Mouse (Mus musculus) testis, adult 2 months (tissue): ENCODE measurements around the gene Camta1.

Experiments used
- CTCF ChIP-seq: fragments of 200-500 bp; IDR thresholded peaks from 2 replicates; pipeline ENCODE4 v1.5.1; 2012; ENCODE audit warnings: low read depth, mild to moderate bottlenecking, inconsistent platforms, low read length, moderate library complexity; ENCODE audit not compliant: control insufficient read depth, insufficient read depth, insufficient replicate concordance
- POLR2A ChIP-seq: fragments of 200-500 bp; IDR thresholded peaks from 2 replicates; pipeline ENCODE4 v1.6.1; 2012; ENCODE audit warnings: low read depth, mild to moderate bottlenecking, inconsistent platforms, low read length, moderate library complexity; ENCODE audit not compliant: control insufficient read depth

DNA sequence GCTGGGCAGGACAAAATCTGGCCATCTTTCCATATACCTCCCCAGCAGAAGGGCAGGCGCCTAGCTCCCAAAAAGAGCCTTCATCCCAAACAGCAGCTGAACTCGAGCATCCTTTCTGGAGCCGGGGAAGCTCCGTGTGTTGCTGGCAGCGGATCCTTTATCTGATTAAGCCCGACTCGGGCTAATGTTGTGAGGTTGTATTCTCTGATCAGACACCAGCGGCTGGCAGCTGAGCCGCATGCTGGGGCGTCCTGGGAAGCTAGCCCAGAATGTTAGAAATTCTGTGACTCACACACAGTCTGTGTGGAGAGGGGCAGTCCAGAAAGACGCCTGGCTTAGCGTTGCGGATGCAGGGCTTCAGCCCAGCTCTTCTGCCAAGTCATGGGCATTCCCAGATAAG lies 586.4 kb downstream of the Camta1 start:
- TF ChIP-seq POLR2A, result no peak
- no peak for TF ChIP-seq CTCF
